Mouse (Mus musculus) bone marrow macrophage, adult 2 months (primary cell): ENCODE results near the gene Tspan4. TPM values are rescaled to one million over a fixed set of nuclear protein-coding genes. Genes with fewer than 3 reads are reported as not detected.

Experiments used
- H3K27ac ChIP-seq: 2 replicates; pipeline ENCODE4 v1.5.1; 2012; ENCODE audit warnings: low read depth, low read length; ENCODE audit not compliant: insufficient read depth
- H3K4me1 ChIP-seq: 2 replicates; pipeline ENCODE4 v1.6.1; 2012; ENCODE audit warnings: low read length; ENCODE audit not compliant: control insufficient read depth, insufficient read depth
- H3K4me3 ChIP-seq: 2 replicates; pipeline ENCODE4 v1.5.1; 2012; ENCODE audit warnings: mild to moderate bottlenecking, low read length, moderate library complexity; ENCODE audit not compliant: insufficient read depth
- CTCF ChIP-seq: IDR thresholded peaks from 2 replicates; pipeline ENCODE4 v1.5.1; 2012; ENCODE audit warnings: low read depth, mild to moderate bottlenecking, low read length, moderate library complexity
- POLR2A ChIP-seq: IDR thresholded peaks from 2 replicates; pipeline ENCODE4 v1.6.1; 2012; ENCODE audit warnings: mild to moderate bottlenecking, low read depth, low read length, borderline replicate concordance
- polyA plus RNA-seq: library from polyadenylated mRNA; stranded (reverse); fragments of >200 nt; gene quantifications from 2 replicates; pipeline ENCODE4 v1.2.4, GENCODE M21; 2012; ENCODE audit not compliant: missing spikeins, insufficient read depth, insufficient read length

Tspan4 gene
- polyA plus RNA-seq, 1 experiment, result 102 TPM

GRCm38 (mm10) chr7:141495379-141495778, 20.3 kb downstream of the Tspan4 start:
- peaks cover 27% of the 10 kb centered on the region for H3K4me1 ChIP-seq
- no peak overlapping the region for H3K4me3 ChIP-seq
- no peak overlapping the region for H3K27ac ChIP-seq
- TF ChIP-seq POLR2A (no peak), CTCF (no peak)

GRCm38 (mm10) chr7:141495940-141496339, 20.9 kb downstream of the Tspan4 start:
- TF ChIP-seq CTCF (no peak), POLR2A (no peak)
- H3K4me1 ChIP-seq, result peaks cover 21% of the 10 kb centered on the region

GRCm38 (mm10) chr7:141497600-141497999, 22.6 kb downstream of the Tspan4 start:
- Histone ChIP-seq H3K27ac (no peak overlapping the region), H3K4me3 (no peak overlapping the region), H3K4me1 (peaks cover 15% of the 10 kb centered on the region)
- no peak for TF ChIP-seq CTCF
- no peak for TF ChIP-seq POLR2A

More at GRCm38 (mm10) chr7:141495940-141496339, 20.9 kb downstream of the Tspan4 start:
- Histone ChIP-seq H3K27ac (no peak overlapping the region), H3K4me3 (no peak overlapping the region)

GRCm38 (mm10) chr7:141501820-141502555, 26.9 kb downstream of the Tspan4 start:
- H3K4me1 ChIP-seq, result peaks cover 14% of the 10 kb centered on the region
- no peak overlapping the region for H3K27ac ChIP-seq
- TF ChIP-seq CTCF (no peak), POLR2A (no peak)
- no peak overlapping the region for H3K4me3 ChIP-seq

- no peak for TF ChIP-seq CTCF
- TF ChIP-seq POLR2A, result no peak
- Histone ChIP-seq H3K27ac (no peak overlapping the region), H3K4me3 (no peak overlapping the region)
Measured at GRCm38 (mm10) chr7:141502556-141502905, 27.5 kb downstream of the Tspan4 start.

GRCm38 (mm10) chr7:141506278-141506677, 31.2 kb downstream of the Tspan4 start:
- Histone ChIP-seq H3K27ac (no peak overlapping the region), H3K4me1 (no peaks in the 10 kb centered on the region), H3K4me3 (no peak overlapping the region)
- TF ChIP-seq POLR2A (no peak), CTCF (no peak)

More at GRCm38 (mm10) chr7:141502556-141502905, 27.5 kb downstream of the Tspan4 start:
- peaks cover 8% of the 10 kb centered on the region for H3K4me1 ChIP-seq

GRCm38 (mm10) chr7:141508160-141508559, 33.1 kb downstream of the Tspan4 start:
- no peak for TF ChIP-seq CTCF
- no peak for TF ChIP-seq POLR2A
- Histone ChIP-seq H3K4me3 (no peak overlapping the region), H3K27ac (no peak overlapping the region), H3K4me1 (no peaks in the 10 kb centered on the region)

GRCm38 (mm10) chr7:141510196-141510595, 35.2 kb downstream of the Tspan4 start:
- Histone ChIP-seq H3K27ac (no peak overlapping the region), H3K4me3 (no peak overlapping the region), H3K4me1 (no peaks in the 10 kb centered on the region)
- TF ChIP-seq POLR2A (no peak), CTCF (no peak)

- TF ChIP-seq CTCF (no peak), POLR2A (no peak)
- H3K4me3 ChIP-seq, result no peak overlapping the region
- H3K27ac ChIP-seq, result no peak overlapping the region
- no peaks in the 10 kb centered on the region for H3K4me1 ChIP-seq
Measured at GRCm38 (mm10) chr7:141510681-141511191, 35.7 kb downstream of the Tspan4 start.

- TF ChIP-seq CTCF (no peak), POLR2A (no peak)
- no peak overlapping the region for H3K27ac ChIP-seq
- H3K4me3 ChIP-seq, result no peak overlapping the region
Measured at GRCm38 (mm10) chr7:141517638-141518037, 42.6 kb downstream of the Tspan4 start.

More at GRCm38 (mm10) chr7:141517638-141518037, 42.6 kb downstream of the Tspan4 start:
- no peaks in the 10 kb centered on the region for H3K4me1 ChIP-seq
